Mouse (Mus musculus): ENCODE measurements around the gene Arsb. TPM values are rescaled to one million over a fixed set of nuclear protein-coding genes. Genes with fewer than 3 reads are reported as not detected.
A peak's percentile ranks its signal among the peaks of the same experiment; 100 is the strongest.

Gene Arsb
- total RNA-seq, 1 experiment from 2014 or later, result 36.1 TPM

DNA sequence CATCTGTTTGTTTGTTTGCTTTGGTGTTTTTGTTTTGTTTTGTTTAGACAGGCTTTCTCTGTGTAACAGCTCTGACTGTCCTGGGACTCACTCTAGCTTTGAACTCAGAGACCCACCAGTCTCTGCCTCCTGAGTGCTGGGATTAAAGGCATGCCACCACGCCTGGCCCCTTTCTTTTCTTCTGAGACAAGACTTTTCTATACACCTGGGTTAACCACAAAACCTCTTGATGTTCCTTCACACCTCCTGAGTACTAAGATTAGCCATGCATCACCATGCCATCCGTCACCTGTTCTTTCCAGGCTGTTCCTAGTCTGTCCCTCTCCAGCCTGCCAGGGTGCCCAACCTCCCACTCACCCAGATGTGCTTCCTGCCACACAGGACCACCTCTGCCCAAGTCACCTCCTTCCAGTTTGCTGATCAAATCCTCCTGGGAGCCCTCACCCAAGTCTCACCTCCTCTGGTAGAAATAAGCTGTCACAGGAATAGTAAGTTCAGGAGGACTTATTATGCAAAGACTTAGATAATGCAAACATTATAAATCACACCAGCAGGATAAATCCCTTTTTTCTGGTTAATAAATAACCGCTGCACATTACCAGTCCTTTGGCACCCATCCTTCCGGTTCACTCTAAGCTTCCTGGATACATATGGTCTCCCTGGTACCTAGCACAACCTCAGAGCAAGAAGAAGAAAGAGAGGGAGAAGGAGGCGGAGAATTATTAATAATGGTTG, 150.6 kb downstream of the Arsb start:
- no peak for DNase-seq

DNA sequence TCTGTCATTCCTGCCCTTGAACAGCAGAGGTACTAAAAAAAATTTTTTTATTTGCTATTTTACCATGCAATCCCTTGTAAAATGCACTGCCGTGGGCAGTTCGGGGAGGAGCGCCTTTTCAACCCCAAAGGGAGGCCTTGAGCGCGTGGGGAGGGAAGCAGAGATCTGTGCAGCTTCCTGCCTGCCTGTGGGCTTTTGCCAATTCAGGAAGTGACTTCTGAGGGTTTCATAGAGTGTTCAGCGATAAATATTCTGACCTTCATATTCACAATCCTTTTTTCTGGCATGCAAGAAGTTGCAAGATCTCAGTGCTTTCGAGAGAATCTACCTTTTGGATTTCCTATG, 151.1 kb downstream of the Arsb start:
- DNase-seq, result peak; percentile 86

DNA sequence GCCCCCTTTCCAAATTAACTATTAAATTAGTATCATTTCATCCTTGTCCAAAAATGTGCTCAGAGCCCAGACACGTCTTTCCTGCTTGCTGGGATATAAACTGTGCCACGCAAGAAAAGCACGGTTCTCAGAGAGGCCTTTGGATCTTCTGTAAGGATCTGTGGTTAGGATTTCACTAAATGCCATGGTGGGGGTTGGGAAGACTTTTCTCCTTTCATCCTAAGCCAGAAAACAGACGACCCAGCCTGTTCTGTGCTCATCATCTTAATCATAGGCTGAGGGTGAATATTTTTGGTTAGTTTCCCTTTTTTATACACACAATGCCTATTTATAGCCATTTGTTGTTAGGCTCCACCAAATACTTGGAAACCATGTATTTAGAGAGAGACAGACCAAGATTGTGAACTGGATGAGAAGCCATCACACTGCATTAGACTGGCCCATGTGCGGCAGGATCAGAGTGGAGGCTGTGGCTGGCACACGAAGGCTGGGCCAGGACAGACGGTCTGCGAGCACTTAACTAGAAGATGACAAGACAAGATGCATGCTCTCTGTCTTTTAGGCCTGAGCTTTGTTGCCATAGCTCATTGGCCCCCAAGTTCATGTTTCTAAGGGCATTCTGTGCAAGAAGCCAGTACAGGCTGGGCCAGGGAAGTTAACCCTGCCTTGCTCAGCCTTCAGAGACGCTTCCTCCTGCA, 153.5 kb downstream of the Arsb start:
- no peak for DNase-seq

DNA sequence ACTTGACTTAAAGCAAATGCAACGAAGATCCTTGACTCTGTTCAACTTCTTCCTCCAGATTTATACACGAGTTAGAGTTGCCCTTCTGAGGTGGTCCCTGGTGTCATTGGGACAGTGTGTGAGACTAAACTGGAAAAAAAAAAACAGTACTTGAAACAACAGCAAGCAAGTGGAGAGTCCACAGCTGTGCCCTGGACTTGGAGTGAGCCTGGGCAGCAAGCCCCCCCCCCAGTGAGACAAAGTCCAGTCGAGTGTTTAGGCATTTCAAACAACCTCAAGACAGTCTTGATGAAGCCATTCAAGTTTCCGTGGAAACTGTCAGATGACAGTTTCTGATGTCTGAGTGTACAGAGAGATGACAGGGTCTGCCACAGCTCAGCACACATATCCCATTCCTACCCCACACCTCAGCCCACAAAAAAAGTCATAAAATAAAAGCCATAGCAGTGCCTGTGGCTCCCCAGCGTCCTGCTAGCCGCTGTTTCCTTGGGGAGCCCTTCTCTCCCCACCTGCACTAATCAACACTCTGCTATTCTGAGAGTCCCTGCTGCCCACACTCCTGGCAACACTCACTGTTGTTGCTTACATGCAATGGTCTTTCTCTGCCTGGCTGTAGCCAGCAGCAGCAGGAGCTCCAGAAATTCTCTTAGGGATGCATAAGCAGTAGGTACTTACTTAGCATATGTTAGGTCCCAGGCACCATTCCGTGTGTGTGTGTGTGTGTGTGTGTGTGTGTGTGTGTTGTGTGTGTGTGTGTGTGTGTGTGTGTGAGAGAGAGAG, 159.3 kb downstream of the Arsb start:
- DNase-seq, result no peak

DNA sequence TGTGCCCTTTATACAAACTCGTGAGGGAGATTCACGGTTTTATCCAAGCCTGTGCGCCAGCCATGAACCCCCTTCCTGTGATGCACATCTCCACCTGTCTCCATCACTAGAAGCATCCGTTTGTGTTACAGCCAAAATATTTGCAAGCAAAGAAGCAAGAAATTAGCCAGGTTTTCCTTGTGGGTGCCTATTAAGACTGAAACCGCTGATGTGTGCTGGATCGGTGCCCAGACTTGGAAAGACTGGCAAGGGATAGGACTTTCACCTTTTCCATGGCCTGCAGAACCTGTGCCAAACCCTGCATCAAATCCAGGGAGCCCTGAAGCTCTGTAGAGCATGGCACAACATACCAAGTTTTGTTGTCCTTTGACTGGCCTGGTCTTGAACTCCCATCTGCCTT, 165.0 kb downstream of the Arsb start:
- DNase-seq, result peak; percentile 67

DNA sequence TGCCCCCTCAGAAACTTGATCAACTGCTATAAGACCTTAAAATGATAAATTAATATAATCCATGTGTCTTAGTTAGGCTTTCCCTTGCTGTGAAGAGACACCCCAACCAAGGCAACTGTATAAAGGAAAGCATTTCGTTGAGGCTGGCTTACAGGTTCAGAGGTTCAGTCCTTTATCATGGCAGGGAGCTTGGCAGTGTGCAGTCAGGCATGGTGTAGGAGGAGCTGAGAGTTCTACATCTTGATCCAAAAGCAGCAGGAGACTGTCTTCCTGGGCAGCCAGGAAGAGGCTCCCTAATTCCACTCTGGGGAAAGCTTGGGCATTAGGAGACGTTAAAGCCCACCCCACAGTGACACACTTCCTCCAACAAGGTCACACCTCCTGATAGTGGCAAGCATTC, 166.7 kb downstream of the Arsb start:
- no peak for DNase-seq

DNA sequence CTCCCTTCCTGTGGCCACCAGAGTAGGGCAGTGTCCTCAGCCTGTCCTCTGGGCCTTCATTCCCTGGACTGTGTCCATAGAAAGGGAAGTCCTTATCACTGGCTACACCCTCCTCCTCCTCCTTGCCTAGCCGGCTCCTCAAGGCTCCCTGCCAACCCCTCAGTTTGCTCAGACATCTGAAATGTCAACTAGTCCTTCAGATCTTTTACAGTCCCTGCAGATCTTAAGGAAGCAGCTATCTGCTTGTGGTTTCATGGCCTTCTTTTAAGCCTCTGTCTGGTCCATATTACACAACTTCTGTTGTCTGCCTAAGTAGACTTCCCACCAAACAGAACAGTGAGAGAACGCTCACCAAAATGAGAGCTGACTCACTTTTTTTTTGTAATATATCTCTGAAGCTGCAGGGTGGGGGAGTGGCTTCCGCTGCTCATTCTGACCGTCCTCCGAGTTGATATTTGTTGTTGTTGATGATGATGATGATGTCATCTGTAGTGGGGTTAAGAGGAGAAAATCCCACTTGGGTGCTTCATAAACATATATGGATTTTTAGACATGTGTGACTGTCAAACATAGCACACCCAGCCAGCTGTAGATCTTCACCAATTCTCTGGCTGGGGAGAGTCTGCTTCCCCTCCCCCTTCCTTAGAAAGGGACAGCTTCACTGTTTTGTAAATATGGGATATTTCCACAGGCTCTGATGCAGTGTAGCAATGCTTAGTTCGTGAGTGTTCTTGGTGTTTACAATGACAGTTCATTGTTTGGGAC, 168.1 kb downstream of the Arsb start:
- peak; percentile 58 for DNase-seq

DNA sequence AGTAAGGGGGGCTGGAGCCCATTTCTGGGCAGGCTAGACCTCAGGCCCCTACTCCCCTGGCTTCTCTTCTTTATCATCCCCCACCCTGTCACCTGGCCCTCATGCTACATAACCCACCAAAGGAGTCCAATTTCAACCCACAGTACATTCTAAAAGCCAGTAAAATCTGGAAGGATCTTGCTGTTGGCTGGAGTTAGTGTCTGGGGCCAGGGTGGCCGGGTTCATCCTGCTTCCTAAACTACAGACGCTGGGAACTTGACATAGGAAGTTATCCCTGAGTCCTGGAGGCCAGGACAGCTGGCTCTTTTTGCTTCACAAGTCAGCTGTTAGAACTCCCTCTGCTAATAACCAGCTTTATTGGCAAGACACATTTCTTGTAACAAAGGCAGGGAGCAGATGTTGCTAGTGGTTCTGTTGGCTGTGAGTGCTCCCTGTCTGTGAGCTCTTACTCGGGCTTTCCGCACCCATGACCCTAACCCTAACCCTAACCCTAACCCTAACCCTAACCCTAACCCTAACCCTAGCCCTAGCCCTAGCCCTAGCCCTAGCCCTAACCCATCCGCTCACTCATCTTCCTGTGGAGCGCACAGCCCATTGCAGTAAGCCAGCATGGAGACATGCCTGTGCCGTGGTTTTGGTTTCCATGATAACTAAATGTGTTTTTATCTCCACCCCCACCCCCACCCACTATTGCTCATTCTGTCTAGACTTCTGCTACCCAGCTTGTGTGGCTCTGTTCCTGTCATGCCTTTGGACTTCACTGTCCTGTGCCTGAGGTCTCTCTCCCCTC, 169.5 kb downstream of the Arsb start:
- DNase-seq, result no peak

DNA sequence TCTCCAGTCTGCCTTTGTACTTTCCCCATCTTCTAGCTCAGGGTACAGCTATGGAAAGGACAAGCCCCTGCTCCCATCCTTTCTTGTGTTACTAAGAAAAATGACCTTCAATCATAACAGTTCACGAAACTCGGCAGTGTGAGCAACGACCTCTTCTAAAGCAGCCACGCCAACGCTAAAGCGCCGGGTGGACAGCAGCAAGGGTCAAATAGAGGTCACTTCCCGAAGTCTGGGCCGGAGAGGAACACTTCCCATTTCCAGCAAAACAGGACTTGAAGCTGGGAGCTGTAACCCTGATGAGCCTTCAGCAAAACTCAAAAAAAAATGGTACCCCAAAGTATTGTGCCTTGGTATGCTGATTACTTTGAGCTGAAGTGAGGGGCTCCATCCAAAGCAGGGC, 179.6 kb downstream of the Arsb start:
- no peak for DNase-seq

DNA sequence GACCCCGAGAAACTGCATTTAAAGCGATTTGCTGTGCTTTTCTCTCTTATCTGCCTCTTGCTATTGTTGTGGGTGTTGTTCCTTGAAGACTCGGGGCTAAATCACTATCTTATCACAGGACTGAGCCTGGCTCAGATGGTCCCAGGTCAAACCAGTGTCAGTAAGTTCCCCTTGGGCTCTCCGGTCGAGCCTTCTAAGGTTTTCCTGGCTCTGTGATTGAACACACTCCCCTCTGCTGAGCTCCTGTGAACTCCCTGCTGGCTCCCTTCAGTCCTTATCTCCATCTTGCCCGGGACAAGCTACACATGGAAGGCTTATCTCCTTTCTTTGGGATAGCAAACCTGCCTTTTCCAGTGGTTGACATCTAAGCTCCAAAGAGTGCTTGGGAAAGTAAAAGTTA, 180.1 kb downstream of the Arsb start:
- DNase-seq, result peak; percentile 11

DNA sequence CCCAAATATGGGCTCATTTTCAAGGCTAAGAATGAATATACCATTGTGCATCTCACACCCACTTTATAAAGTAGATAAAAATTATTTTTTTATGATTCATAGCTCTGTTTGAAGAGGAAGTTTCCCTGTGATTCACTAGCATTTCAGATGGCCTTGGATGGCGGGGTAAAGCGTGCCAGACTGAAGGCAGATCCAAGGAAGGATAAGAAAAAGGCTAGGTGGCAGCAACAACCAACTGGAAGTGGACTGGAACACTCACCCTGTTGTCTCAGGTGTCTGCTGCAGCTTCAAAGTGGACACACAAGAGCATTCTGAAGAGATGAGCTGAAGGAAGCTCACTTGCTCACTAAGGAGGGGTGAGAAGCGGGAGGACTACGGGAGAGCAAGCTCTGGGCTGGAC, 181.0 kb downstream of the Arsb start:
- peak; percentile 63 for DNase-seq

DNA sequence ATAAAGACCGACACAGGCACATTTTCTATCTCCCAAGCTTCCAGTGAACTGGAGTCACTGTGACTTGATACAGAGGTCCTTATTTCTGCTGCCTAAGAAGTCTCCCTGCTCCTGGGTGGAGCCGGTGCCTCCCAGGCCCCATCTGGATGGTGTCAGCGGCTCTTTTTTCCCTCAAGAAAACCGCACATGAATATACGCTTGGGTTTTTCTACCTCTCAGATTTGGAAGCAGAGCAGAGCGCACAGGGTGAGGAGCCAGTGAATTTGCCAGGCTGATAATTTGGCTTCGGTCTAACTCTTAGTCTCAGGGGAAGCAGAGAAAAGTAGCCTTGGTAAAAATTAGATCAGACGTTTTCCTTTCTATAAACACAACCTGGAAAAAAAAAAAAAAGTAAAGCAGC, 186.5 kb downstream of the Arsb start:
- no peak for DNase-seq

DNA sequence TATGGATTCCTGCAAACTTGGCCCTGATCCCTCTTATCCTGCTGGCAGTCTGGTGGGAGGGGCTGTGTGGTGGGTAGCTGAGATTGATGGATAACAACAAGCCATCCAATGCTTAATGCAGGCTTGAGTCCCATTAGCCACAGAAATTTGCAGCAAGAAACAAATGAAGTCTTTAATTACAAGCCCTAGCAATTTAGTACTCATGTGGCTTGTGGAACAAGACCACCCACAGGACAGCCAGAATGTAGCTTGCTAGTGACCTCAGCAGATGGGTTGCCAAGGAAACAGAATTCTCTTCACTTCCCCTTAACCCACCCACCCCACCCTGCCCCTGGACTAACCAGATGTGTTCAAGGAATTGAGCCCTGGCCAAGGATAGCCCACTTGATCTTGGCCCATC, 194.8 kb downstream of the Arsb start:
- DNase-seq, result no peak

DNA sequence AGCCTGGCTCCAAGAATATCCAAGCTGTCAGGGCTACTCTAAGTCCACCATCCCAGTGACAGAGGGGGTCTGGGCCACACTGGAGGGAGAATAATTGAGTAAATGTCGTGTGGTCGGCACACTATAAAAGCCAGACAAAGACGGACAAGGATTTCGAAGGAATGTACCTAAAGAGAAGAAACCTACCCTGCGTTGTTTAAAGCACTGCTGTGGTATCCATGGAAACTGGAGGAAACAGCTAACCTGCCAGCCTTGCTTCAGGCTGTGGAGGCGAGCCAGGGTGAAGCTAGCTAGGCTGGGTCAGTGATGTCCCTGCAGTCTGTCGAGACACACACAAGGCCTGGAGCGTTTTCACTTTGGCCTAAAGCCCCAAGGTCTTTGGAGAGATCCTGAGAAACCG, 195.7 kb downstream of the Arsb start:
- peak; percentile 88 for DNase-seq

DNA sequence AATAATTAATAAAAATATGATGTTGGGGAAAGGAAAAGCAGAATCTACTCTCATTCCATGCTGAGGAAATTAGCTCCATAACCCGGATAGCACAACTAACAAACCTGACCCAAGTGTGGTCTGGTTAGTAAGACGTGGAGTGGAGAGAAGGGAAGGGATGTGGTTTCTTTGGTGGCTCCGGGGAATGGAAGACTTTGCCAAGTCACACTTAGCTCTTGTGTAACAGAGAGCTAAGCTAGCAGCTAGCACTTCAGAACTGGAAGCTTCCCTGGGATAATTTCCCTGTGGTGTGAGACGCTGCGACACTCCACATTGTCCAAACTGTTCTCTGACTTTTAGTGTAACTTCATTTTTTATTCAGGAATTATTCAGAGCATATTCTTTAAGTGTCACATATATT, 198.7 kb downstream of the Arsb start:
- DNase-seq, result no peak

DNA sequence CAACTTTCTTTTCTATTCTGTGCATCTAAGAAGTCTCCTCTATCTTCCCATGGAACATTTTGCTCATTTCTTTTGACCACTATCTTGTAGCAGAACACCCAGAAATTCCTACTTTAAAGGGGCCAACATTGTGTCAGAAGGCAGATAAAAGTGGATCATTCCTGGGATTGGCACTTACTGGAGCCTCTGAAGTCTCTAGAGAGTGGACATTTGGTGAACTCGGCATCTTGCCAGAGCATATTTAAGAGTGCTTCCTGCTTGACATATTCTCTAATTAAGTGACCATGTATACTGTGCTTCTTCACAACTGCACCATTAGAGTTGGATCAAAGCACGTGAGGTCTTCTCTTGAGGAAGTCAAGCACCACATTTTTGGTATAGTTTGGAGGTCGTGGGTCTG, 201.0 kb downstream of the Arsb start:
- DNase-seq, result no peak

DNA sequence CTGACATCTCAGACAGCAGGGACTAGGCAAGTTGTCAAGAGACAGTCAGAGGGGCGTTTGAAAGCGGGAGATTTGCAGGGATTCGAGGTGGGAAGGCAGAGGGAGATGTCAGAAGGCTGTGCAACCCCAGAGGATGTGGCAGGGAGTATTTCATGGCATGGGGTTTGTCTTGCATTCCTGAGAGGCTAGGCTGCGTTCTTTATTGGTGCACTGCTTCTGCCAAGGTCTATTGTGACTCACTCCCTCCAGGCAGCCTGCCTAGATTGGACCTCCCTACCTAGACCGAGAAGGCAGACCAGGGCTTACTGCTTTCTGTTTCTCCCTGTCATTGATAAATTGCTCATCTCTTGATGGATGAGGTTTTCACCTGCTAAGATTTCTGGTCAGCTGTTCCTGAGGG, 204.2 kb downstream of the Arsb start:
- peak; percentile 57 for DNase-seq

DNA sequence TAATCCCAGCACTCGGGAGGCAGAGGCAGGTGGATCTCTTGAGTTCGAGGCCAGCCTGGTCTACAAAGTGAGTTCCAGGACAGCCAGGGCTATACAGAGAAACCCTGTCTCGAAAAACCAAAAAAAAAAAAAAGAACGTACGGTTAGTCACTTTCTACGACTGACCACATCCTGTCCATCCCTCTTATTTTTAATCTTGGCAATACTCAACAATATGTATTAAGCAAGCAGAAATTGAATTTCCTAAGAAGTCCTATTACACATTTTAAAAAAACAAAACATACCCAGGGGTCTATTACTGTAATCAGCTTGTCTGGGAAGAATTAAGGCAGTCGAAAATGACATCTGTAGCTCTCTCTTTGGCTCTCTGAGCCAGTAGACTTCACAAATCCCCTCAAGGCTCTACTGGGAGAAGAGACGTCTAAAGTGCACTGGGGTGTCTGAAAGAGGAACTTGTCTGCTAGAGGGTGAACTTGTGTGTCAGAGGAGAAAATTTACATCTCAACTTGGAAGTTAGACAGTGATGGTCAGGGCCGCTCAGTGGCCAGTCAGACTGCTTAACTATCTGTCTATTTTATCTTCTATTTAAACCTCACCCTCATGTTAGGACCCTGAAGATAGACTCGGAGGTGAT, 205.6 kb downstream of the Arsb start:
- no peak for DNase-seq

DNA sequence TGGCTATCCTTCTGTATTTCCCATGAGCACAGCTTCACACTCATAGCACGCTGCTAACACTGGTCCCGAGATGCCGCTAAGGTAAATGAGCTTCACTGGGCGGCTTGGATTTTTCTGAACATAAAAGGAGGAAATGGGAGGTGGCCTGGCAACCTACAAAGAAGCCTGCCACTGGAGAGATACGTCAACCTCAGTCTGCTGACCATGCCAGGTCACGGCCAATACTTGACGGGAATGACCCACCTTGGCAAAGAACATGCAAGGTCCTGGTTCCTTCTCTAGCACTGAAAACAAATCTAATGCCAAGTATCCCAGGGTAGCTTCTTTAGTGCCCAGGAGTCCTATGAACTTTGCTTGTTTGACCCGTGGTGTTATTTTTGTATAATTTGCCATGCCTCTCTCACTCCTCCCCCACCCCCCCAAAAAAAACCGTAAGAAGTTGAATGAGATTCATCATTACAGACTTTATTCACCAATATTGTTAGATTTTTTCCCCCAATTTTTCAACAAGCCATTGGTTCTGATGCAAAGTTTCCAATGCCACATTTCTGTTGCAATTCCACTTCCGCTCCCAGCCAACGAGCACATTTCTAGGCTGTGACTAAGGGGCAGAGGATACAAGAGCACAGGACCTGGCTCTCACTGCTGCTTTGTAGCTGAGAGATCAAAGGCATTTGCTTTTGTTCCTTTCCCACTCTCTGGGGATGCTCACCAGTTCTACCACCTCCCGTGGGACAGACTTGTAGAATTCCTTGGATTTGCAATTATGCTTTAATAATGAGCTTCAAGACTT, 207.5 kb downstream of the Arsb start:
- DNase-seq, result peak; percentile 48

DNA sequence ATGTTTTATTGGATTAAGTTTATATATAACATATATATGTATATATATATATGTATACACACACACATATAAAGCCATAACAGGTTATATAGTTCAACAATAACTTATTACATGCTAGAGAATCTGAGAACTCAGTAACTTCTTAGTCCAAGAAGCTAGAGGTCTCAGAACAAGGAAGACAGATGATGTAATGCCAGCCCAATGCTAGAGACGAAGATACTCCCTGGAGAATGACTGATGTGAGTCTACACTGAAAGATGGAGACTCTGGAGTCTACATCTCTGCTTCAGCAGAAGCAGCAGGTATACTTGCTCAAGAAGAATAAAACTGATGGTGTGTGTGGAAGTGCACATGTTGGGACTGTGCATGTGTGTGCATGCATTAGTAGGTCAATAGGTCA, 208.3 kb downstream of the Arsb start:
- DNase-seq, result no peak

DNA sequence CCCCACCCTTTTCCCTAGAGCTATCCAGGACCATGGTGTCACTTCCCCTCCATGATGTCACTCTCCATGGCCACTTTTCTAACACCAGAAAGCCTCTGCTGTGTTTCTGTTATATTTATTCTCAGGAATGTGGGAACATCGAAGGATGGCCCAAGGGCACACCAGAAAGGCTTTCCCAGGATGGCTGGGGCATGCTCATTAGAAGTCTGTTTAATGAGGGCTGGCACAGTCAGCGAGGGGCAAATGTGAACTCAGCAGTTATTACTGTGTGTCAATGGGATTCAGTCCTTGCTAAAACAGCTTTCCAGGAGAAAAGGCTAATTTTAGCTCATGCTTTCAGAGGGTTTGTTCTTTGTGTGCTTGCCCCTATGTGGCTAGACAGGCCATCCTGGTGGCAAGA, 213.1 kb downstream of the Arsb start:
- no peak for DNase-seq
